Mouse (Mus musculus) embryonic facial prominence, embryonic 11.5 days (tissue): ENCODE data around the gene Lgr4. TPM values are rescaled to one million over a fixed set of nuclear protein-coding genes. Genes with fewer than 3 reads are reported as not detected.

Experiments used
- ATAC-seq: fragments of 200-750 bp; cut with Nextera tagmentation; replicated peaks from 2 replicates; pipeline ENCODE4 v1.8.0; 2017; ENCODE audit warnings: low read depth; ENCODE audit not compliant: insufficient number of reproducible peaks, low FRiP score, low TSS enrichment
- DNase-seq: peaks from one replicate; pipeline ENCODE4 v3.0.0-alpha.2; 2015; ENCODE audit warnings: low spot score
- H3K27ac ChIP-seq: fragments of 300-500 bp; sonication (generic); replicated peaks from 2 replicates; pipeline ENCODE4 v1.5.1; 2014; ENCODE audit warnings: mild to moderate bottlenecking, low read depth, low read length, control low read depth
- H3K27me3 ChIP-seq: fragments of 300-500 bp; sonication (generic); 2 replicates; pipeline ENCODE4 v1.6.1; 2014; ENCODE audit warnings: mild to moderate bottlenecking, low read length, moderate library complexity, mixed read lengths; ENCODE audit not compliant: control insufficient read depth, insufficient read depth
- H3K36me3 ChIP-seq: fragments of 300-500 bp; sonication (generic); replicated peaks from 2 replicates; pipeline ENCODE4 v1.6.1; 2014; ENCODE audit warnings: low read depth, mild to moderate bottlenecking, low read length, moderate library complexity, mixed read lengths; ENCODE audit not compliant: control insufficient read depth, insufficient read depth
- H3K4me1 ChIP-seq: fragments of 300-500 bp; sonication (generic); 2 replicates; pipeline ENCODE4 v1.6.1; 2014; ENCODE audit warnings: low read length, mixed read lengths; ENCODE audit not compliant: control insufficient read depth, insufficient read depth
- H3K4me2 ChIP-seq: fragments of 300-500 bp; sonication (generic); 2 replicates; pipeline ENCODE4 v1.6.1; 2014; ENCODE audit warnings: low read depth, mild to moderate bottlenecking, control low read depth, low read length, moderate library complexity
- H3K4me3 ChIP-seq: fragments of 300-500 bp; sonication (generic); 2 replicates; pipeline ENCODE4 v1.5.1; 2014; ENCODE audit warnings: low read depth, low read length, control low read depth
- H3K9ac ChIP-seq: fragments of 300-500 bp; sonication (generic); replicated peaks from 2 replicates; pipeline ENCODE4 v1.6.1; 2014; ENCODE audit warnings: mild to moderate bottlenecking, control low read depth, low read length
- H3K9me3 ChIP-seq: fragments of 300-500 bp; sonication (generic); replicated peaks from 2 replicates; pipeline ENCODE4 v1.6.1; 2016; ENCODE audit warnings: mild to moderate bottlenecking, low read length, inconsistent platforms, mixed read lengths; ENCODE audit not compliant: control insufficient read depth
- WGBS: fragments of 180-500 bp; shearing (Covaris S2); extraction: QIAGEN DNeasy Blood & Tissue Kit; methylation state at CpG from one replicate; pipeline ENCODE4 v1.1.7; 2014; 5-methylcytosine and 5-hydroxymethylcytosine counted together
- polyA plus RNA-seq: library from polyadenylated mRNA; unstranded; fragments of >200 nt; fragmentation: Nextera tagmentation; extraction: Ambion mirVana; gene quantifications from 2 replicates; pipeline ENCODE4 v1.2.1, GENCODE M21; 2014

The Lgr4 gene
- polyA plus RNA-seq, 1 experiment from 2014 or later: 17.2 TPM

DNA sequence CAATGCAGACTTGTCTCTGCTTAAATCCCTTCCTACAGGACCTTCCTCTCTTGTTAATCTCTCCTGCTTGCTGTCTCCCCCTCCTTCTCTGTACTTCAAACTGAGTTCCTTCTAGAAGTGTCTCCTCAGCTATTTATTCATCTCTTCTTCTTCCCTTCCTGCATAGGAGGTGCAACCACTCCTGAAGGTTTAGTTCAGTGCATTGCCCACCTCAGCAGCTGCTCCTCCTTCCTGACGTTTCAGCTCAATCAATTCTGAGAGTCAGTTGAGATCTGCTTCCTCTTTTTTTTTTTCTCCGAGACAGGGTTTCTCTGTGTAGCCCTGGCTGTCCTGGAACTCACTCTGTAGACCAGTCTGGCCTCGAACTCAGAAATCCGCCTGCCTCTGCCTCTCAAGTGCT is 36.4 kb downstream of the Lgr4 start:
- H3K4me3 ChIP-seq: no peak overlapping the region
- no peaks in the 10 kb centered on the region for H3K27me3 ChIP-seq
- peaks cover 2% of the 10 kb centered on the region; the same call in 1 of the 2 replicates for H3K4me1 ChIP-seq

DNA sequence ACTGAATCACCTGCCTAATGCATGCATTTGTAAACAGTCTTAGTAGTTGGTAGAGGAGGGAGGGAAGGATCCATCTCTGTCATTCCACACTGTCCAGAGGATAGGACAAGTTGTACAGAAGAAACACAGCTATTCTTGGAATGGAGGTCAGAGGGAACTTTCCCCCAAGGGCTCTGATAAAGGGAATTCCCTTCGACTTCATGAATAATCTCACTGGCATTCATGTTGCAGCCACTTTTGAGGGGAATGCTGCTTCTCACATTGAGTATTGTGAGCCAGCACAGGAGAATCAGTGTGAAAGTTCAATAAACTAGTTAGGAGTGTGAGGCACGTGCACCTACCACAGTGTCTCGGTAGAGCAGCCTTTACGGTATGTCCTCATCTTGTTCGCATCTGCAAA is 37.6 kb downstream of the Lgr4 start:
- DNase-seq: no peak
- WGBS: 76% methylated on average over 5 of the region's 5 CpGs
- Histone ChIP-seq H3K36me3 (no peaks in the 10 kb centered on the region), H3K9ac (no peak overlapping the region), H3K27ac (no peak overlapping the region), H3K4me2 (no peak overlapping the region), H3K9me3 (no peaks in the 10 kb centered on the region), H3K4me3 (no peak overlapping the region), H3K4me1 (peaks cover 2% of the 10 kb centered on the region; the same call in 1 of the 2 replicates), H3K27me3 (no peaks in the 10 kb centered on the region)
- ATAC-seq: no peak

More for the DNA sequence above, 36.4 kb downstream of the Lgr4 start:
- Histone ChIP-seq H3K9ac (no peak overlapping the region), H3K4me2 (no peak overlapping the region), H3K36me3 (no peaks in the 10 kb centered on the region), H3K9me3 (no peaks in the 10 kb centered on the region), H3K27ac (no peak overlapping the region)
- 75% methylated on average over 4 of the region's 4 CpGs for WGBS
- ATAC-seq (no peak), DNase-seq (no peak)

DNA sequence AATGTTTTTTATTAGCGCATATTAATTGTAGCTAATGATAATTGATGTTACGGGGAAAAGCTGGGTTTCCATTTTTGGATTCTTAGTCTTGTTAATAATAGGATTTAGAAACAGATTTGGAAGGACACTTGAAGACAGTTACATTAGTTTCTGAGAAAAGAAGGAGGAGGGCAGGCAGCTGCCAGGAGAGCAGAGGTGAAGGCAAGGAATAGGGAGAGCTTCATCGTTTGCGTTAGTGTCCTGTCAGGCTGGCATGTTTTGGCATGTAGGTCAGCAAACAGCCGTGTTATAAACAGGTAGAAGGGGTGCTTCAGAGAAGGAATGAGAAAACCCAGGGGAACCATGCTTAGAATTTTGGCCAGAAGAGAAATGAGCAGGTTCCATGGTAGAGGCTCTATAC is 38.5 kb downstream of the Lgr4 start:
- DNase-seq (no peak), ATAC-seq (no peak)
- Histone ChIP-seq H3K9ac (no peak overlapping the region), H3K27ac (no peak overlapping the region), H3K4me3 (no peak overlapping the region), H3K36me3 (no peaks in the 10 kb centered on the region), H3K4me1 (peaks cover 2% of the 10 kb centered on the region; the same call in 1 of the 2 replicates), H3K4me2 (no peak overlapping the region), H3K9me3 (no peaks in the 10 kb centered on the region), H3K27me3 (no peaks in the 10 kb centered on the region)
- 87% methylated on average over 5 of the region's 5 CpGs for WGBS

DNA sequence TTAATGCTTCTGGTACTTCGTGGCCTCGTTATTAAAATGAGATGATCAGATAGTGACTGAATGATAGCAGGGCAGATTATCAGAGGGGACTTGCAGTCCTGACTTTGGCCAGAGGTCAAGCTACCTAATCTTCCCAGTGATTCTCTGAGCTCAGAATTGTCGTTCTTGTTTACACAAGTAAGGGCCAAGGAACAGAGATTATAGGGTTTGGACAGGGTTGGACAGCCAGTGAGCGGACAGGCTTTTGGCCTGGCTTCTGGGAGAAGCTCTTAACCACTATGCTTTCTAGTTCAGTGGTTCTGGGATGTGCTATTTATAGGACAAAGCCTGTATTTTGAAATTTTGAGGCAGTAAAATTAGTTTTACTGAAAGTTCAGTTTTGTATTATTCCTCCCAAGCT is 39.3 kb downstream of the Lgr4 start:
- Histone ChIP-seq H3K4me2 (no peak overlapping the region), H3K4me1 (peaks cover 2% of the 10 kb centered on the region; the same call in 1 of the 2 replicates), H3K27ac (no peak overlapping the region), H3K36me3 (no peaks in the 10 kb centered on the region), H3K9me3 (no peaks in the 10 kb centered on the region), H3K27me3 (no peaks in the 10 kb centered on the region), H3K4me3 (no peak overlapping the region), H3K9ac (no peak overlapping the region)
- 73% methylated on average over 4 of the region's 4 CpGs for WGBS
- ATAC-seq: no peak
- no peak for DNase-seq

DNA sequence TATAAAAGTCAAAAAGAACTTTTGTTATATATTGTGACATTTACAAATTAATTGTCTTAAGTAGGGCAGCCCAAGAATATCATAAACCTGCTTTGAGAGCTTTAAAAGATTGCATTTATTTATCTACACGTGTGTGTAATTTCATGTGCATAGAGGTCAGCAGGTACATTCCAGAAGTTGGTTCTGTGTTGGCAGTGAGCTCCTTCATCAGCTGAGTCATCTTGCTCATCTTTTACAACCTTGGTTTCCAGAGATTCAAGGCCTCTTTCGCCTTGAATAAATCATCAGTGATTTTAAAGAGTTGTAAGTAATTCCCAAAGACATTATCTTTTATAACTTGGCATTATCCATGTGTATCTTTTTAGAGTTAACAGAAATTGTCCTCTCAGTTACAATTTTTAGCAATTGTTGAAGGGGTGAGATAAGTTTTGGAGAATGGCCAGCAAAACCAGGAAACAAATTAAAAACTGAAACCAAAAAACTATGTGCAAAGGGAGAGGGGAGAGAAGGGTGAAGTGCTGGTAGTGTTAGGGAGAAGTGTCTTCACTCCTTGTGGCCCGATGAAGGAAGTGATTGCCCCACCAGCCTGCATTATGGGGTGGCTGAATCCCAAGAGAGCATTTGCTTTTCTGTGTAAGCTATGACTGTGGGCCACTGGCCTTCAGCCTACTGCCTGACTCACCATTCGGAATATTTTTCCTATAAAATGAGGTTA is 41.4 kb downstream of the Lgr4 start:
- Histone ChIP-seq H3K27ac (no peak overlapping the region), H3K27me3 (no peaks in the 10 kb centered on the region), H3K4me2 (no peak overlapping the region), H3K4me1 (no peaks in the 10 kb centered on the region), H3K4me3 (no peak overlapping the region), H3K36me3 (no peaks in the 10 kb centered on the region), H3K9me3 (no peaks in the 10 kb centered on the region), H3K9ac (no peak overlapping the region)
- DNase-seq: no peak
- 88% methylated on average over 4 of the region's 4 CpGs for WGBS
- no peak for ATAC-seq

DNA sequence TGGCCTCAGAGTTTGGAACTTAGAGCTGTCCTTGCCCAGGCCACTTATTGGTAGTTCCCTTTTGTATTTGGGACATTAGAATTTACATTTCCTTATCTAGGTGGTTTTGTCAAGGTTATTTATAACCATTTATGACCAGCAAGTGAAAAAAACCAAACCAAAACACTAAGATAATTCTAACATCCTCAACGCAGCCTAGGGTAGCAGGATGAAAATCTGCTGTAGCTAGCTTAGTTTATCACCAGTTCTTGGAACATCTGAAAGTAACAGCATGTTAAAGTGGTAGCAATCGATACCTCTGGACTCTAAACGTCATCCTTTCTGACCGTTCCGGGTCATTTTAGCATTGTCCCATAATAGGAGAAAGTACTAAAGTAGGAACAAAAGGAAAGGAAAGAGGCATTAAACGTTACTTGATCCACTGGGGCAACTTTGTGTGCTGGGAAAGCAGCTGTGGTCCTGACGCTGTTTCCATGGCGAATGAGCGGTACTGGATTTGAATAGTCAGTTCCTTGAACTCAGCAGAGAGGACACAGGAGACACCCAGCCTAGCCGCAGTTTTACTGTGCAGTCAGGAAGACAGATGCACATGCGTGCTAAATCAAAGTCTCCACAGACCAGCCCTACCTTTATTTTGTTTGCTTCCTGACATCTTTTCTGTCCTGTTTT is 42.1 kb downstream of the Lgr4 start:
- ATAC-seq (no peak; the same call in 1 of the 2 replicates), DNase-seq (peak; percentile 43)
- 59% methylated on average over 11 of the region's 11 CpGs for WGBS

DNA sequence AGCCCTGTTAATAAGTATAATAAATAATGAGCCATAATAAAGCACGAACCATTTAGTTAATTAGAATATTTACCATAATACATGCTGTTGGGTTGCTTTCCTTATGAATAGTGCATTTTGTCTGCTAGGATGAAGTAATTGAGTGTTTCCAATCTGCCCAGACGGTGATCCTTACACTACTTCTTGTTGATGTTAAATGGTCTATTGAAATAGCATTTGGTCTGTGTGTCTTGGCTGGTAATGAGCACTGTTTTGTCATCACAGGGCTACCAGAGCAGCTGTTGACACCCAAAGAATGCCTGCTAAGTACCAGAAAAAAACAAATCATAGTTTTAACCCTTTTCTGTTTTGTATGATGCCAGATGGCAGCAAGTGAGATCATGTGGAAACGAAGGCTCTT is 42.8 kb downstream of the Lgr4 start:
- no peaks in the 10 kb centered on the region for H3K9me3 ChIP-seq
- no peaks in the 10 kb centered on the region for H3K36me3 ChIP-seq
- no peak overlapping the region for H3K27ac ChIP-seq
- DNase-seq: no peak
- no peak overlapping the region for H3K4me2 ChIP-seq
- WGBS: 48% methylated on average over 3 of the region's 3 CpGs
- 0 out of 2 replicates have a peak, but pooled peaks have one; percentile 46 for ATAC-seq
- H3K4me3 ChIP-seq: no peak overlapping the region
- no peak overlapping the region for H3K9ac ChIP-seq
- H3K27me3 ChIP-seq: no peaks in the 10 kb centered on the region
- H3K4me1 ChIP-seq: no peaks in the 10 kb centered on the region

More for the DNA sequence above, 42.1 kb downstream of the Lgr4 start:
- no peaks in the 10 kb centered on the region for H3K27me3 ChIP-seq
- H3K4me2 ChIP-seq: no peak overlapping the region
- no peaks in the 10 kb centered on the region for H3K9me3 ChIP-seq
- H3K36me3 ChIP-seq: no peaks in the 10 kb centered on the region
- no peaks in the 10 kb centered on the region for H3K4me1 ChIP-seq
- no peak overlapping the region for H3K27ac ChIP-seq
- no peak overlapping the region for H3K9ac ChIP-seq
- no peak overlapping the region for H3K4me3 ChIP-seq

DNA sequence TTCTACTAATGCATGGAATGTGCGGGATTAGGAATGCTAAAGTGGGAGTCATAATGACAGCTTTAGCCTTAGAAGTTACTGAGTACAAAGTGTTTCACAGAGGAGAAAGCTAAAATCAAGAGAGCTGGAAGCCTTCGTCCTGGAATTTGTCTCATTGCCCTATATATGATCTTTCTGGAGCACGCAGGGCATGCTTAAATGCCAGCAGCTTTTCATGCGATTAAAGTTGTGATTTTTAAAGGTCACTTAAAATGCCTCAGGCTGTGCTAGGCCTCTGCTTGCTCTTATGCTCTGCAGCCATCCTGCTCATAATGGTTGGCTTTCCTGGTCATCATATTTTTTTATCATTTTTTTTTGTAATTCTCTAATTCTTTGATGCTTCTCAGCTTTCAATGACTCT is 43.7 kb downstream of the Lgr4 start:
- Histone ChIP-seq H3K9ac (no peak overlapping the region), H3K27me3 (no peaks in the 10 kb centered on the region), H3K4me1 (no peaks in the 10 kb centered on the region), H3K4me3 (no peak overlapping the region), H3K9me3 (no peaks in the 10 kb centered on the region), H3K27ac (no peak overlapping the region), H3K4me2 (no peak overlapping the region), H3K36me3 (no peaks in the 10 kb centered on the region)
- ATAC-seq (no peak), DNase-seq (no peak)
- WGBS: 52% methylated on average over 4 of the region's 4 CpGs
